Mouse (Mus musculus): ENCODE data around the gene Scamp2. TPM values are rescaled to one million over a fixed set of nuclear protein-coding genes. Genes with fewer than 3 reads are reported as not detected.

Scamp2 gene
- polyA plus RNA-seq, 1 experiment from 2014 or later: 44.1 TPM

GRCm38 (mm10) chr9:57547287-57547686, 13.5 kb upstream of the Scamp2 start:
- no peaks in the 10 kb centered on the region for H3K27me3 ChIP-seq (ENCODE audit: control insufficient read depth, insufficient read depth, low read depth, low read length)
- H3K9me3 ChIP-seq (replicated peaks; ENCODE audit: control insufficient read depth, low read length, poor library complexity, severe bottlenecking): no peaks in the 10 kb centered on the region
- H3K36me3 ChIP-seq (ENCODE audit: control insufficient read depth, insufficient read depth, low read length): peaks cover 16% of the 10 kb centered on the region
- 80% methylated on average over 5 of the region's 5 CpGs for WGBS
- no peak overlapping the region for H3K27ac ChIP-seq (ENCODE audit: low read length)
- H3K4me2 ChIP-seq (ENCODE audit: low read length): no peak overlapping the region
- H3K4me1 ChIP-seq (ENCODE audit: control insufficient read depth, insufficient read depth, low read length): peaks cover 7% of the 10 kb centered on the region
- no peak for ATAC-seq
- no peak overlapping the region for H3K9ac ChIP-seq (ENCODE audit: low read depth, low read length)
- no peak overlapping the region for H3K4me3 ChIP-seq (ENCODE audit: low read depth, low read length)

GRCm38 (mm10) chr9:57547869-57548268, 12.9 kb upstream of the Scamp2 start:
- no peak overlapping the region for H3K4me3 ChIP-seq (ENCODE audit: low read depth, low read length)
- H3K4me2 ChIP-seq (ENCODE audit: low read length): no peak overlapping the region
- no peak overlapping the region for H3K9ac ChIP-seq (ENCODE audit: low read depth, low read length)
- ATAC-seq: no peak
- H3K36me3 ChIP-seq (ENCODE audit: control insufficient read depth, insufficient read depth, low read length): peaks cover 11% of the 10 kb centered on the region
- WGBS: 94% methylated on average over 11 of the region's 11 CpGs
- peaks cover 7% of the 10 kb centered on the region for H3K4me1 ChIP-seq (ENCODE audit: control insufficient read depth, insufficient read depth, low read length)
- no peaks in the 10 kb centered on the region for H3K9me3 ChIP-seq (replicated peaks; ENCODE audit: control insufficient read depth, low read length, poor library complexity, severe bottlenecking)
- no peak overlapping the region for H3K27ac ChIP-seq (ENCODE audit: low read length)
- H3K27me3 ChIP-seq (ENCODE audit: control insufficient read depth, insufficient read depth, low read depth, low read length): no peaks in the 10 kb centered on the region

- H3K27ac ChIP-seq (ENCODE audit: low read length): no peak overlapping the region
- no peak overlapping the region for H3K9ac ChIP-seq (ENCODE audit: low read depth, low read length)
- WGBS: 92% methylated on average over 4 of the region's 4 CpGs
- ATAC-seq: no peak
- H3K4me1 ChIP-seq (ENCODE audit: control insufficient read depth, insufficient read depth, low read length): peaks cover 7% of the 10 kb centered on the region
- no peaks in the 10 kb centered on the region for H3K9me3 ChIP-seq (replicated peaks; ENCODE audit: control insufficient read depth, low read length, poor library complexity, severe bottlenecking)
- H3K27me3 ChIP-seq (ENCODE audit: control insufficient read depth, insufficient read depth, low read depth, low read length): no peaks in the 10 kb centered on the region
- H3K4me3 ChIP-seq (ENCODE audit: low read depth, low read length): no peak overlapping the region
- peaks cover 7% of the 10 kb centered on the region for H3K36me3 ChIP-seq (ENCODE audit: control insufficient read depth, insufficient read depth, low read length)
- no peak overlapping the region for H3K4me2 ChIP-seq (ENCODE audit: low read length)
These were observed 11.6 kb upstream of the Scamp2 start for GRCm38 (mm10) chr9:57549186-57549585.

DNA sequence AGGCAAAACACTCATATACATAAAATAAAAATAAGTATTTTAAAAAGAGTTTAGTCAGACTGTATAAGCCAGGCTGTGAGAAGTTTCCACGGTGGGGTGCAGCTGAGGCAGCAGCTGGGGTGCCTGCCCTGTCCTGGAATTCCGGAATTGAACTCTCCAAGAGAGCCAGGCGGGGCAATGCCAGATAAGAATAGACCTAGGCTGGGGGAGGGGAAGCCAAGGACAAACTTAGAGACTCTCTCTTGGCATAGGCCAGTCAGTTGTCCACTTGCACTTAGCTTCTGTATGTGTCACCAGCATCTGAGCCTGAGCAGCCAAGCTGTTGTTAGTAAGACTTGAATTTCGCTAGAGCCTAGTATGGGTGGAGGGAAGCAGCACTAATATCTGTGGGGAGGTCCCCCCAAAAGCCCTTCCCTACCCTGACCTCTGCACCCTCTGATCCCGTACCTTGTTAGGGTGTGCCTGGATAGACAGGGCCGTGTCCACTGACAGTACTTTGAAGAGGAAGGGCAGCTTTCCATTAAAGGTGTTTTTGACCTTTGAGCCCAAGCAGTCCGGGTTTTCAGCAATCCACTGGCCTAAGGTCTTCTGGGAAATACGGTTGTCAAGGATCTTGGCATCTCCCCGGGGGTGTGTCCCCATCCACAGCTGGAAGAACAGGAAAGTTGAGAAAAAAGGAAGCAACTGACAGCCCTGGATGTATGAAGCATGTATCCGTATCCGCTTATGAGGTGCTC, 10.4 kb upstream of the Scamp2 start:
- H3K4me1 ChIP-seq (ENCODE audit: control insufficient read depth, insufficient read depth, low read length): peaks cover 7% of the 10 kb centered on the region
- no peak overlapping the region for H3K4me3 ChIP-seq (ENCODE audit: low read depth, low read length)
- no peaks in the 10 kb centered on the region for H3K9me3 ChIP-seq (replicated peaks; ENCODE audit: control insufficient read depth, low read length, poor library complexity, severe bottlenecking)
- no peak overlapping the region for H3K4me2 ChIP-seq (ENCODE audit: low read length)
- H3K27ac ChIP-seq (ENCODE audit: low read length): no peak overlapping the region
- H3K27me3 ChIP-seq (ENCODE audit: control insufficient read depth, insufficient read depth, low read depth, low read length): no peaks in the 10 kb centered on the region
- WGBS: 93% methylated on average over 11 of the region's 11 CpGs
- H3K36me3 ChIP-seq (ENCODE audit: control insufficient read depth, insufficient read depth, low read length): peaks cover 2% of the 10 kb centered on the region; the same call in 1 of the 2 replicates
- H3K9ac ChIP-seq (ENCODE audit: low read depth, low read length): no peak overlapping the region
- ATAC-seq: no peak

GRCm38 (mm10) chr9:57552139-57552887, 8.4 kb upstream of the Scamp2 start, which contains the start of gene Mpi:
TSS of gene Mpi (minus strand) at chr9:57552763.
- 0 out of 2 replicates have a peak, but pooled peaks cover 2% of the 10 kb centered on the region for H3K36me3 ChIP-seq (ENCODE audit: control insufficient read depth, insufficient read depth, low read length)
- H3K4me2 ChIP-seq (ENCODE audit: low read length): peak within 1 kb of the TSS; percentile 93
- H3K27ac ChIP-seq (ENCODE audit: low read length): peak within 1 kb of the TSS; percentile 45; the same call in 1 of the 2 replicates
- WGBS: under 1% methylated on average over 28 of the region's 28 CpGs
- H3K4me3 ChIP-seq (ENCODE audit: low read depth, low read length): peak within 1 kb of the TSS; percentile 58
- H3K9me3 ChIP-seq (replicated peaks; ENCODE audit: control insufficient read depth, low read length, poor library complexity, severe bottlenecking): no peaks in the 10 kb centered on the region
- ATAC-seq: peak; percentile 80
- peaks cover 7% of the 10 kb centered on the region for H3K4me1 ChIP-seq (ENCODE audit: control insufficient read depth, insufficient read depth, low read length)
- H3K27me3 ChIP-seq (ENCODE audit: control insufficient read depth, insufficient read depth, low read depth, low read length): no peaks in the 10 kb centered on the region
- H3K9ac ChIP-seq (ENCODE audit: low read depth, low read length): peak within 1 kb of the TSS; percentile 80

GRCm38 (mm10) chr9:57553119-57553518, 7.6 kb upstream of the Scamp2 start:
- no peaks in the 10 kb centered on the region for H3K9me3 ChIP-seq (replicated peaks; ENCODE audit: control insufficient read depth, low read length, poor library complexity, severe bottlenecking)
- H3K4me3 ChIP-seq (ENCODE audit: low read depth, low read length): no peak overlapping the region
- H3K9ac ChIP-seq (ENCODE audit: low read depth, low read length): no peak overlapping the region
- H3K27ac ChIP-seq (ENCODE audit: low read length): no peak overlapping the region
- no peak overlapping the region for H3K4me2 ChIP-seq (ENCODE audit: low read length)
- H3K27me3 ChIP-seq (ENCODE audit: control insufficient read depth, insufficient read depth, low read depth, low read length): no peaks in the 10 kb centered on the region
- 0 out of 2 replicates have a peak, but pooled peaks cover 2% of the 10 kb centered on the region for H3K36me3 ChIP-seq (ENCODE audit: control insufficient read depth, insufficient read depth, low read length)
- peak; percentile 22; the same call in 1 of the 2 replicates for ATAC-seq
- WGBS: 69% methylated on average over 11 of the region's 11 CpGs
- peaks cover 7% of the 10 kb centered on the region for H3K4me1 ChIP-seq (ENCODE audit: control insufficient read depth, insufficient read depth, low read length)

DNA sequence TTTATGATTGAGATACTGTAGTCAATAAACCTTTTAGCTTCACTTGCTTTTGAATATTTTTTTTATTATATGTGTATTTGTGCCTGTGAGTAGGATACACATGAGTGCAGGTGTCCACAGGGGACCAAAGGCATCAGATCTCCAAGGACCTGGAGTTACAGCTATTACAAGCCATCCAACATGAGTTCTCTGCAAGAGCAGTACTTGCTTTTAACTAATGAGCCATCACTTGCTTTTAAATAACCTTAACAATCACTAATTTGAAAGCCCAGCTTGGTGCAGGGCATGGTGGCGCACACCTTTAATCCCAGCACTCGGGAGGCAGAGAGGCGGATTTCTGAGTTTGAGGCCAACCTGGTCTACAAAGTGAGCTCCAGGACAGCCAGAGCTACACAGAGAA, 6.0 kb upstream of the Scamp2 start:
- WGBS: 42% methylated on average over 3 of the region's 3 CpGs

DNA sequence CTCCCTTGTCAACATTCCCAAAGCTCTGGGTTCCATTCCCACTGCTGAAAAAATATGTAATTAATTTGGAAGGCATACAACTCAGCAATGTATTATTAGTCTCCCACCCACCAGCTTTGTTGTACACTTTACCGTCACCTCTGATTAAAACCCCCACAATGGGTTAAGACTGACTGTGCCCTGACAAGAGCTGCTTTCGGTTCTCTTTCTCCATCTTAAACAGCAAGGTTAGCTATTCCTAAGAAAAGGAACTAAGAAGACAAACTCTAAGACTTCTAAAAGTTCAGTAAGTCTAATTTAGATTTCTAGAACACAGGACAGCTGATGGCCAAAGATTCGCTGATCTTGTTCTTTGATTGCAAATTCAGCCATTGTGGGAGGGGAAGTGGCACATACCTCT, 3.5 kb upstream of the Scamp2 start:
- Histone ChIP-seq H3K4me3 (ENCODE audit: low read depth, low read length) (no peak overlapping the region), H3K4me1 (ENCODE audit: control insufficient read depth, insufficient read depth, low read length) (peaks cover 15% of the 10 kb centered on the region), H3K27me3 (ENCODE audit: control insufficient read depth, insufficient read depth, low read depth, low read length) (no peaks in the 10 kb centered on the region), H3K9me3 (replicated peaks; ENCODE audit: control insufficient read depth, low read length, poor library complexity, severe bottlenecking) (no peaks in the 10 kb centered on the region), H3K36me3 (ENCODE audit: control insufficient read depth, insufficient read depth, low read length) (no peaks in the 10 kb centered on the region), H3K27ac (ENCODE audit: low read length) (no peak overlapping the region), H3K9ac (ENCODE audit: low read depth, low read length) (no peak overlapping the region), H3K4me2 (ENCODE audit: low read length) (no peak overlapping the region)
- no peak for ATAC-seq
- WGBS: 77% methylated on average over 3 of the region's 3 CpGs

More for the DNA sequence above, 6.0 kb upstream of the Scamp2 start:
- H3K27me3 ChIP-seq (ENCODE audit: control insufficient read depth, insufficient read depth, low read depth, low read length): no peaks in the 10 kb centered on the region
- ATAC-seq: no peak
- no peak overlapping the region for H3K4me3 ChIP-seq (ENCODE audit: low read depth, low read length)
- no peak overlapping the region for H3K27ac ChIP-seq (ENCODE audit: low read length)
- no peaks in the 10 kb centered on the region for H3K9me3 ChIP-seq (replicated peaks; ENCODE audit: control insufficient read depth, low read length, poor library complexity, severe bottlenecking)
- H3K4me2 ChIP-seq (ENCODE audit: low read length): no peak overlapping the region
- no peak overlapping the region for H3K9ac ChIP-seq (ENCODE audit: low read depth, low read length)
- H3K4me1 ChIP-seq (ENCODE audit: control insufficient read depth, insufficient read depth, low read length): peaks cover 7% of the 10 kb centered on the region
- H3K36me3 ChIP-seq (ENCODE audit: control insufficient read depth, insufficient read depth, low read length): 0 out of 2 replicates have a peak, but pooled peaks cover 2% of the 10 kb centered on the region

GRCm38 (mm10) chr9:57558625-57559024, 2.1 kb upstream of the Scamp2 start:
- Histone ChIP-seq H3K27me3 (ENCODE audit: control insufficient read depth, insufficient read depth, low read depth, low read length) (no peaks in the 10 kb centered on the region), H3K36me3 (ENCODE audit: control insufficient read depth, insufficient read depth, low read length) (no peaks in the 10 kb centered on the region), H3K9ac (ENCODE audit: low read depth, low read length) (no peak overlapping the region), H3K4me1 (ENCODE audit: control insufficient read depth, insufficient read depth, low read length) (peaks cover 25% of the 10 kb centered on the region), H3K27ac (ENCODE audit: low read length) (no peak overlapping the region), H3K4me2 (ENCODE audit: low read length) (no peak overlapping the region), H3K9me3 (replicated peaks; ENCODE audit: control insufficient read depth, low read length, poor library complexity, severe bottlenecking) (no peaks in the 10 kb centered on the region), H3K4me3 (ENCODE audit: low read depth, low read length) (no peak overlapping the region)
- 92% methylated on average over 4 of the region's 4 CpGs for WGBS
- no peak for ATAC-seq
